Comparison of ENCODE assay signal across 9 mouse cellular contexts in genomic region chr10:80506222-80506621, GRCm38 (mm10). TPM values are rescaled to one million over a fixed set of nuclear protein-coding genes. Genes with fewer than 3 reads are reported as not detected.
DNase-seq lines count a peak whose midpoint lies in the region; ATAC-seq lines count a peak whose summit lies in the region.
"Had no signal": no experiment of that assay in that cellular context is flagged by ENCODE, and none has a peak within 500 bp of the region (broad histone marks: within the 10 kb centered on the region; RNA-seq: fewer than 3 reads in every experiment).

No protein-coding gene starts in this region.

- no peak overlapping the region for H3K4me2 ChIP-seq in midbrain, embryonic 16.5 days (ENCODE audit: low read length)
- H3K4me2 ChIP-seq: neural tube, embryonic 13.5 days had no signal

- peaks cover 42% of the 10 kb centered on the region for H3K4me1 ChIP-seq in midbrain, embryonic 10.5 days
- H3K4me1 ChIP-seq in midbrain, embryonic 16.5 days (ENCODE audit: control insufficient read depth, insufficient read depth, low read length): peaks cover 3% of the 10 kb centered on the region; the same call in 1 of the 2 replicates

- peak; percentile 79 for DNase-seq in midbrain, embryonic 10.5 days (ENCODE audit: low spot score)
- DNase-seq in R1 (ENCODE audit: low read depth, low spot score): peak; percentile 72
- DNase-seq in cerebellum, postnatal 36 days: peak; percentile 61 to 68
- peak; percentile 49 to 72 for DNase-seq in left cerebral cortex, postnatal 14 days (ENCODE audit: low spot score in 2 of 2)
- peak; percentile 76 for DNase-seq in thymus, postnatal 14 days

- intact Hi-C loops in left cerebral cortex, postnatal 14 days (cut with DNase I): loop anchor here (1.0 kb wide), 1 partner anchor 60 kb away; no protein-coding TSS in a partner anchor

- no peak overlapping the region for H3K27ac ChIP-seq in midbrain, embryonic 10.5 days (replicated peaks)
- H3K27ac ChIP-seq in midbrain, embryonic 16.5 days (ENCODE audit: low read length): no peak overlapping the region
- H3K27ac ChIP-seq: neural tube, embryonic 13.5 days had no signal

- H3K9ac ChIP-seq in midbrain, embryonic 16.5 days (ENCODE audit: low read depth, low read length): no peak overlapping the region
- H3K9ac ChIP-seq: neural tube, embryonic 13.5 days had no signal

- WGBS in midbrain, embryonic 10.5 days: 3% methylated on average over 11 of the region's 11 CpGs
- 1% methylated on average over 11 of the region's 11 CpGs for WGBS in midbrain, embryonic 16.5 days

- no peaks in the 10 kb centered on the region for H3K36me3 ChIP-seq in midbrain, embryonic 10.5 days
- no peaks in the 10 kb centered on the region for H3K36me3 ChIP-seq in midbrain, embryonic 16.5 days (ENCODE audit: control insufficient read depth, insufficient read depth, low read length)
- H3K36me3 ChIP-seq: neural tube, embryonic 13.5 days had no signal

- no peaks in the 10 kb centered on the region for H3K9me3 ChIP-seq in midbrain, embryonic 10.5 days (replicated peaks)
- H3K9me3 ChIP-seq in midbrain, embryonic 16.5 days (replicated peaks; ENCODE audit: control insufficient read depth, low read length, poor library complexity, severe bottlenecking): no peaks in the 10 kb centered on the region
- H3K9me3 ChIP-seq: neural tube, embryonic 13.5 days had no signal

- H3K27me3 ChIP-seq in midbrain, embryonic 10.5 days (ENCODE audit: low read depth, poor library complexity, severe bottlenecking): peaks cover 96% of the 10 kb centered on the region
- peaks cover 52% of the 10 kb centered on the region for H3K27me3 ChIP-seq in midbrain, embryonic 16.5 days (ENCODE audit: control insufficient read depth, insufficient read depth, low read depth, low read length)

- ATAC-seq in midbrain, embryonic 16.5 days: no peak
- peak; percentile 53 for ATAC-seq in granulocyte monocyte progenitor cell, adult 5-6 weeks (replicated peaks; ENCODE audit: poor library complexity, severe bottlenecking)
- peak; percentile 69 for ATAC-seq in monocyte, adult 5-6 weeks (replicated peaks; ENCODE audit: insufficient number of reproducible peaks, low FRiP score, low TSS enrichment, poor library complexity, severe bottlenecking)

- no peak overlapping the region for H3K4me3 ChIP-seq in midbrain, embryonic 10.5 days
- H3K4me3 ChIP-seq in midbrain, embryonic 16.5 days (ENCODE audit: low read depth, low read length): no peak overlapping the region
- H3K4me3 ChIP-seq: neural tube, embryonic 13.5 days had no signal

RNA-seq across cellular contexts. Expression of gene Onecut3, which starts 11.6 kb away (rescaled TPM):
- polyA plus RNA-seq in midbrain, embryonic 10.5 days (2016; fragmentation: Nextera tagmentation; extraction: Ambion mirVana): 1.4 and 2.1 TPM in 2 replicates
- 1.2 and 1.6 TPM in 2 replicates for polyA plus RNA-seq in midbrain, embryonic 16.5 days (2015; fragmentation: Nextera tagmentation; extraction: Ambion mirVana)
- total RNA-seq in granulocyte monocyte progenitor cell, adult 5-6 weeks (2014; fragmentation: Nextera tagmentation): not detected in 2 replicates
- not detected in 2 replicates for total RNA-seq in granulocyte monocyte progenitor cell, adult 5-6 weeks (2017)
- total RNA-seq in left cerebral cortex, postnatal 14 days (2021): not detected
- not detected in 3 replicates for total RNA-seq in monocyte, adult 5-6 weeks (2017)

RNA-seq across cellular contexts. Expression of gene Atp8b3, which starts 32.7 kb away (rescaled TPM):
- 0.41 and 0.79 TPM in 2 replicates for polyA plus RNA-seq in midbrain, embryonic 10.5 days (2016; fragmentation: Nextera tagmentation; extraction: Ambion mirVana)
- 1.1 and 1.4 TPM in 2 replicates for polyA plus RNA-seq in midbrain, embryonic 16.5 days (2015; fragmentation: Nextera tagmentation; extraction: Ambion mirVana)
- 0.64 TPM in 1 of 2 replicates, not detected in the other for total RNA-seq in granulocyte monocyte progenitor cell, adult 5-6 weeks (2014; fragmentation: Nextera tagmentation)
- total RNA-seq in granulocyte monocyte progenitor cell, adult 5-6 weeks (2017): not detected in 2 replicates
- total RNA-seq in left cerebral cortex, postnatal 14 days (2021): under 1 TPM; 0.15 TPM
- total RNA-seq in monocyte, adult 5-6 weeks (2017): 1.0 to 1.6 TPM in 2 of 3 replicates, not detected in the other

RNA-seq across cellular contexts. Expression of gene Rexo1, which starts 55.1 kb away (rescaled TPM):
- polyA plus RNA-seq in midbrain, embryonic 10.5 days (2016; fragmentation: Nextera tagmentation; extraction: Ambion mirVana): 31.6 and 35.3 TPM in 2 replicates
- polyA plus RNA-seq in midbrain, embryonic 16.5 days (2015; fragmentation: Nextera tagmentation; extraction: Ambion mirVana): 26.9 and 27.6 TPM in 2 replicates
- total RNA-seq in granulocyte monocyte progenitor cell, adult 5-6 weeks (2014; fragmentation: Nextera tagmentation): 43.7 and 48.2 TPM in 2 replicates
- total RNA-seq in granulocyte monocyte progenitor cell, adult 5-6 weeks (2017): 17.5 and 28.8 TPM in 2 replicates
- 10 to 100 TPM; 44.5 to 46.3 TPM for total RNA-seq in left cerebral cortex, postnatal 14 days (2021)
- total RNA-seq in monocyte, adult 5-6 weeks (2017): 21.1 to 32.2 TPM (median 24.1 TPM) in 3 replicates
